Mouse (Mus musculus) liver, adult 2 months (tissue): ENCODE results near the gene Sidt1. TPM values are rescaled to one million over a fixed set of nuclear protein-coding genes. Genes with fewer than 3 reads are reported as not detected.
A peak's percentile ranks its signal among the peaks of the same experiment; 100 is the strongest.

ENCODE experiments used
- DNase-seq: peaks from one replicate; pipeline ENCODE4 v3.0.0-alpha.2; 2011; ENCODE audit warnings: low read depth, low spot score; ENCODE audit errors: extremely low read depth
- H3K27ac ChIP-seq: fragments of 200-500 bp; replicated peaks from 2 replicates; pipeline ENCODE4 v1.5.1; 2012; ENCODE audit warnings: low read depth, mild to moderate bottlenecking, control low read depth, inconsistent platforms, low read length; ENCODE audit not compliant: insufficient read depth
- H3K27me3 ChIP-seq: fragments of 200-500 bp; 2 replicates; pipeline ENCODE4 v1.6.1; 2012; ENCODE audit warnings: mild to moderate bottlenecking, moderate library complexity, low read length, inconsistent platforms; ENCODE audit not compliant: control insufficient read depth, insufficient read depth
- H3K36me3 ChIP-seq: fragments of 200-500 bp; 2 replicates; pipeline ENCODE4 v1.6.1; 2012; ENCODE audit warnings: low read length, inconsistent platforms; ENCODE audit not compliant: control insufficient read depth, insufficient read depth
- H3K4me1 ChIP-seq: fragments of 200-500 bp; 2 replicates; pipeline ENCODE4 v1.6.1; 2011; ENCODE audit warnings: low read length; ENCODE audit not compliant: control insufficient read depth, insufficient read depth
- H3K4me3 ChIP-seq: fragments of 200-500 bp; 2 replicates; pipeline ENCODE4 v1.5.1; 2011; ENCODE audit warnings: low read depth, mild to moderate bottlenecking, control low read depth, low read length, moderate library complexity; ENCODE audit not compliant: insufficient read depth
- H3K79me2 ChIP-seq: fragments of 200-500 bp; 2 replicates; pipeline ENCODE4 v1.6.1; 2012; ENCODE audit warnings: inconsistent platforms, mild to moderate bottlenecking, low read length, moderate library complexity; ENCODE audit not compliant: control insufficient read depth, insufficient read depth
- H3K9ac ChIP-seq: fragments of 200-500 bp; 2 replicates; pipeline ENCODE4 v1.6.1; 2012; ENCODE audit warnings: low read depth, mild to moderate bottlenecking, control low read depth, inconsistent platforms, low read length
- CTCF ChIP-seq: fragments of 200-500 bp; IDR thresholded peaks from 2 replicates; pipeline ENCODE4 v1.5.1; 2011; ENCODE audit warnings: low read depth, low read length, control low read depth
- POLR2A ChIP-seq: fragments of 200-500 bp; IDR thresholded peaks from 2 replicates; pipeline ENCODE4 v1.6.1; 2011; ENCODE audit warnings: low read length, control low read depth; ENCODE audit not compliant: insufficient read depth; ENCODE audit errors: extremely low read depth
- WGBS: fragments of 180-500 bp; shearing (Covaris S2); methylation state at CpG from one replicate; pipeline ENCODE4 v1.1.7; 2018; 5-methylcytosine and 5-hydroxymethylcytosine counted together
- polyA plus RNA-seq: library from polyadenylated mRNA; depleted of rRNA; stranded (reverse); fragments of >200 nt; gene quantifications from 2 replicates; pipeline ENCODE4 v1.2.3, GENCODE M21; 2012
- total RNA-seq: library from RNA; depleted of rRNA; stranded (reverse); fragments of >200 nt; gene quantifications from 2 replicates; pipeline ENCODE4 v1.2.3, GENCODE M21; 2014

The Sidt1 gene
- total and polyA plus RNA-seq, 2 experiments, result under 0.01 to 0.23 TPM

- Histone ChIP-seq H3K4me1 (no peaks in the 10 kb centered on the region), H3K36me3 (no peaks in the 10 kb centered on the region), H3K9ac (no peak overlapping the region), H3K4me3 (no peak overlapping the region), H3K27me3 (no peaks in the 10 kb centered on the region), H3K27ac (no peak overlapping the region), H3K79me2 (no peaks in the 10 kb centered on the region)
- no peak for DNase-seq
- TF ChIP-seq CTCF (no peak), POLR2A (no peak)
- 64% methylated on average over 4 of the region's 4 CpGs for WGBS
These were observed 16.6 kb downstream of the Sidt1 start for GRCm38 (mm10) chr16:44316350-44316749.

- DNase-seq, result no peak
- 70% methylated on average over 4 of the region's 4 CpGs for WGBS
- Histone ChIP-seq H3K36me3 (no peaks in the 10 kb centered on the region), H3K27me3 (no peaks in the 10 kb centered on the region), H3K27ac (no peak overlapping the region), H3K9ac (no peak overlapping the region), H3K79me2 (no peaks in the 10 kb centered on the region), H3K4me1 (no peaks in the 10 kb centered on the region), H3K4me3 (no peak overlapping the region)
- TF ChIP-seq POLR2A (no peak), CTCF (no peak)
These were observed 19.6 kb downstream of the Sidt1 start for GRCm38 (mm10) chr16:44313422-44313821.

GRCm38 (mm10) chr16:44305606-44306005 is 27.4 kb downstream of the Sidt1 start:
- Histone ChIP-seq H3K9ac (no peak overlapping the region), H3K27me3 (no peaks in the 10 kb centered on the region), H3K4me1 (no peaks in the 10 kb centered on the region), H3K4me3 (no peak overlapping the region), H3K27ac (no peak overlapping the region), H3K36me3 (no peaks in the 10 kb centered on the region), H3K79me2 (no peaks in the 10 kb centered on the region)
- peak; percentile 11 for DNase-seq
- TF ChIP-seq POLR2A, result no peak
- 40% methylated on average over 3 of the region's 3 CpGs for WGBS

DNA sequence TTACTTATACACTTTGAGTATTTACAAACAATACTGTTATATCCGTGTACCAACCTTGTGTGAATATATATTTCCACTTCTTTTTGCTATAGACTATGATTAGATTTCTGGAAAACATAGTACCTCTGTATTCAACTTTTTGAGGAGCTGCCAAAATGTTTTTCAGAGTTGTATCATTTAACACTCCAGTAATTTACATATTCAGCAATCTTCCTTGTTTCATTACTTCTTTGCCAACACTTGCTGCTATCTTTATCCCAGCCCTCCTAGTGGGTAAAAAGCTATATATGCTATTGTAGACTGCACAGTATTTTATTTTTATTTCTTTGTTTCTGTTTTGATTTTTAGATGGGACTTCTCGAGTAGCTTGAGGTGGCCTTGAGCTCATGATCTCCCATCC is 29.2 kb downstream of the Sidt1 start:
- Histone ChIP-seq H3K4me1 (no peaks in the 10 kb centered on the region), H3K4me3 (no peak overlapping the region), H3K9ac (no peak overlapping the region), H3K27me3 (no peaks in the 10 kb centered on the region), H3K36me3 (no peaks in the 10 kb centered on the region), H3K79me2 (no peaks in the 10 kb centered on the region), H3K27ac (no peak overlapping the region)
- TF ChIP-seq CTCF (no peak), POLR2A (no peak)
- DNase-seq, result no peak
- 84% methylated on average over 2 of the region's 2 CpGs for WGBS

- WGBS, result 33% methylated on average over 10 of the region's 10 CpGs
- Histone ChIP-seq H3K36me3 (no peaks in the 10 kb centered on the region), H3K79me2 (no peaks in the 10 kb centered on the region), H3K27me3 (no peaks in the 10 kb centered on the region), H3K4me3 (no peak overlapping the region), H3K9ac (no peak overlapping the region), H3K4me1 (no peaks in the 10 kb centered on the region), H3K27ac (no peak overlapping the region)
- TF ChIP-seq CTCF (no peak), POLR2A (no peak)
- DNase-seq, result no peak
These were observed 30.7 kb downstream of the Sidt1 start for GRCm38 (mm10) chr16:44302126-44302892.

- H3K4me3 ChIP-seq, result no peak overlapping the region
- 84% methylated on average over 20 of the region's 20 CpGs for whole genome bisulfite sequencing
These were observed 33.4 kb downstream of the Sidt1 start for GRCm38 (mm10) chr16:44299438-44300093.

More at GRCm38 (mm10) chr16:44299438-44300093, 33.4 kb downstream of the Sidt1 start:
- DNase-seq, result peak; percentile 1
- no peaks in the 10 kb centered on the region for H3K79me2 ChIP-seq
- no peaks in the 10 kb centered on the region for H3K27me3 ChIP-seq
- H3K27ac ChIP-seq, result no peak overlapping the region
- TF ChIP-seq POLR2A (no peak), CTCF (peak; percentile 41; the same call in 1 of the 2 replicates)
- H3K9ac ChIP-seq, result no peak overlapping the region
- H3K36me3 ChIP-seq, result no peaks in the 10 kb centered on the region
- H3K4me1 ChIP-seq, result no peaks in the 10 kb centered on the region
